Mouse (Mus musculus): ENCODE results near the gene 4930402H24Rik. TPM values are rescaled to one million over a fixed set of nuclear protein-coding genes. Genes with fewer than 3 reads are reported as not detected.

The 4930402H24Rik gene
- polyA plus RNA-seq, 1 experiment, result 67.2 TPM

- no peaks in the 10 kb centered on the region for H3K4me1 ChIP-seq (ENCODE audit: control insufficient read depth, insufficient read depth, low read length)
- H3K4me3 ChIP-seq (ENCODE audit: insufficient read depth, low read length), result no peak overlapping the region
- H3K27ac ChIP-seq (ENCODE audit: insufficient read depth, low read length), result no peak overlapping the region
- TF ChIP-seq CTCF (IDR thresholded peaks at IDR 0.05; ENCODE audit: borderline replicate concordance, insufficient read depth, low read length), result no peak
- TF ChIP-seq POLR2A (IDR thresholded peaks at IDR 0.05; ENCODE audit: low read depth, low read length), result no peak
Measured at GRCm38 (mm10) chr2:130728906-130729585, 177.2 kb downstream of the 4930402H24Rik start.

GRCm38 (mm10) chr2:130727752-130728151 is 178.5 kb downstream of the 4930402H24Rik start:
- no peaks in the 10 kb centered on the region for H3K4me1 ChIP-seq (ENCODE audit: control insufficient read depth, insufficient read depth, low read length)
- H3K27ac ChIP-seq (ENCODE audit: insufficient read depth, low read length), result no peak overlapping the region
- H3K4me3 ChIP-seq (ENCODE audit: insufficient read depth, low read length), result no peak overlapping the region
- TF ChIP-seq POLR2A (IDR thresholded peaks at IDR 0.05; ENCODE audit: low read depth, low read length) (no peak), CTCF (IDR thresholded peaks at IDR 0.05; ENCODE audit: borderline replicate concordance, insufficient read depth, low read length) (no peak)

GRCm38 (mm10) chr2:130724369-130724768 is 181.8 kb downstream of the 4930402H24Rik start:
- TF ChIP-seq CTCF (IDR thresholded peaks at IDR 0.05; ENCODE audit: borderline replicate concordance, insufficient read depth, low read length), result no peak
- TF ChIP-seq POLR2A (IDR thresholded peaks at IDR 0.05; ENCODE audit: low read depth, low read length), result no peak
- no peak overlapping the region for H3K27ac ChIP-seq (ENCODE audit: insufficient read depth, low read length)
- no peaks in the 10 kb centered on the region for H3K4me1 ChIP-seq (ENCODE audit: control insufficient read depth, insufficient read depth, low read length)
- no peak overlapping the region for H3K4me3 ChIP-seq (ENCODE audit: insufficient read depth, low read length)

GRCm38 (mm10) chr2:130717951-130718350 is 188.3 kb downstream of the 4930402H24Rik start:
- Histone ChIP-seq H3K27ac (ENCODE audit: insufficient read depth, low read length) (no peak overlapping the region), H3K4me1 (ENCODE audit: control insufficient read depth, insufficient read depth, low read length) (no peaks in the 10 kb centered on the region), H3K4me3 (ENCODE audit: insufficient read depth, low read length) (no peak overlapping the region)
- TF ChIP-seq CTCF (IDR thresholded peaks at IDR 0.05; ENCODE audit: borderline replicate concordance, insufficient read depth, low read length), result no peak
- TF ChIP-seq POLR2A (IDR thresholded peaks at IDR 0.05; ENCODE audit: low read depth, low read length), result no peak

GRCm38 (mm10) chr2:130707057-130707456 is 199.1 kb downstream of the 4930402H24Rik start:
- Histone ChIP-seq H3K27ac (ENCODE audit: insufficient read depth, low read length) (no peak overlapping the region), H3K4me1 (ENCODE audit: control insufficient read depth, insufficient read depth, low read length) (no peaks in the 10 kb centered on the region), H3K4me3 (ENCODE audit: insufficient read depth, low read length) (no peak overlapping the region)
- TF ChIP-seq CTCF (IDR thresholded peaks at IDR 0.05; ENCODE audit: borderline replicate concordance, insufficient read depth, low read length), result no peak
- TF ChIP-seq POLR2A (IDR thresholded peaks at IDR 0.05; ENCODE audit: low read depth, low read length), result no peak

- H3K27ac ChIP-seq (ENCODE audit: insufficient read depth, low read length), result no peak overlapping the region
- H3K4me1 ChIP-seq (ENCODE audit: control insufficient read depth, insufficient read depth, low read length), result no peaks in the 10 kb centered on the region
- TF ChIP-seq POLR2A (IDR thresholded peaks at IDR 0.05; ENCODE audit: low read depth, low read length) (no peak), CTCF (IDR thresholded peaks at IDR 0.05; ENCODE audit: borderline replicate concordance, insufficient read depth, low read length) (no peak)
- no peak overlapping the region for H3K4me3 ChIP-seq (ENCODE audit: insufficient read depth, low read length)
Measured at GRCm38 (mm10) chr2:130706602-130707001, 199.6 kb downstream of the 4930402H24Rik start.

GRCm38 (mm10) chr2:130705178-130705577 is 201.0 kb downstream of the 4930402H24Rik start:
- no peak for TF ChIP-seq CTCF (IDR thresholded peaks at IDR 0.05; ENCODE audit: borderline replicate concordance, insufficient read depth, low read length)
- no peaks in the 10 kb centered on the region for H3K4me1 ChIP-seq (ENCODE audit: control insufficient read depth, insufficient read depth, low read length)
- no peak overlapping the region for H3K27ac ChIP-seq (ENCODE audit: insufficient read depth, low read length)
- H3K4me3 ChIP-seq (ENCODE audit: insufficient read depth, low read length), result no peak overlapping the region

- Histone ChIP-seq H3K27ac (ENCODE audit: insufficient read depth, low read length) (no peak overlapping the region), H3K4me3 (ENCODE audit: insufficient read depth, low read length) (no peak overlapping the region), H3K4me1 (ENCODE audit: control insufficient read depth, insufficient read depth, low read length) (no peaks in the 10 kb centered on the region)
- no peak for TF ChIP-seq POLR2A (IDR thresholded peaks at IDR 0.05; ENCODE audit: low read depth, low read length)
- TF ChIP-seq CTCF (IDR thresholded peaks at IDR 0.05; ENCODE audit: borderline replicate concordance, insufficient read depth, low read length), result no peak
Measured at GRCm38 (mm10) chr2:130704040-130705001, 201.9 kb downstream of the 4930402H24Rik start.

GRCm38 (mm10) chr2:130697821-130698266 is 208.4 kb downstream of the 4930402H24Rik start:
- peaks cover 4% of the 10 kb centered on the region; the same call in 1 of the 2 replicates for H3K4me1 ChIP-seq (ENCODE audit: control insufficient read depth, insufficient read depth, low read length)
- TF ChIP-seq POLR2A (IDR thresholded peaks at IDR 0.05; ENCODE audit: low read depth, low read length) (no peak; the same call in none of the 2 replicates), CTCF (IDR thresholded peaks at IDR 0.05; ENCODE audit: borderline replicate concordance, insufficient read depth, low read length) (no peak)

More at GRCm38 (mm10) chr2:130697821-130698266, 208.4 kb downstream of the 4930402H24Rik start:
- peak overlapping the region; percentile 50 for H3K4me3 ChIP-seq (ENCODE audit: insufficient read depth, low read length)
- H3K27ac ChIP-seq (ENCODE audit: insufficient read depth, low read length), result no peak overlapping the region
